Mouse (Mus musculus) erythroblast, embryonic 14.5 days (primary cell): ENCODE data around the gene Atp11c.

ENCODE experiments used
- GATA1 ChIP-seq: IDR thresholded peaks from 2 replicates; pipeline ENCODE4 v1.6.1; 2012; ENCODE audit warnings: low read length, inconsistent platforms, mixed read lengths
- TAL1 ChIP-seq: IDR thresholded peaks from 3 replicates; pipeline ENCODE4 v1.6.1; 2012; ENCODE audit warnings: low read length, inconsistent platforms, mixed read lengths

- no peak for TF ChIP-seq GATA1
- no peak for TF ChIP-seq TAL1
These were observed 247.5 kb downstream of the Atp11c start for GRCm38 (mm10) chrX:60344991-60345390.
